Mouse (Mus musculus) spleen, adult 2 months (tissue): Measurements from ENCODE around the gene Catsperz.

Source experiments
- CTCF ChIP-seq: fragments of 200-500 bp; IDR thresholded peaks from 2 replicates; pipeline ENCODE4 v1.5.1; 2011; ENCODE audit warnings: mild to moderate bottlenecking, inconsistent platforms; ENCODE audit not compliant: insufficient read depth, insufficient read length, insufficient replicate concordance; ENCODE audit errors: extremely low read depth
- POLR2A ChIP-seq: fragments of 200-500 bp; IDR thresholded peaks from 2 replicates; pipeline ENCODE4 v1.6.1; 2011; ENCODE audit warnings: low read depth, low read length, inconsistent platforms

GRCm38 (mm10) chr19:6951994-6952711 lies 27.0 kb upstream of the Catsperz start:
- TF ChIP-seq CTCF (no peak), POLR2A (no peak)
